Mouse (Mus musculus): ENCODE results near the gene Apbb2.
A peak's percentile ranks its signal among the peaks of the same experiment; 100 is the strongest.

DNA sequence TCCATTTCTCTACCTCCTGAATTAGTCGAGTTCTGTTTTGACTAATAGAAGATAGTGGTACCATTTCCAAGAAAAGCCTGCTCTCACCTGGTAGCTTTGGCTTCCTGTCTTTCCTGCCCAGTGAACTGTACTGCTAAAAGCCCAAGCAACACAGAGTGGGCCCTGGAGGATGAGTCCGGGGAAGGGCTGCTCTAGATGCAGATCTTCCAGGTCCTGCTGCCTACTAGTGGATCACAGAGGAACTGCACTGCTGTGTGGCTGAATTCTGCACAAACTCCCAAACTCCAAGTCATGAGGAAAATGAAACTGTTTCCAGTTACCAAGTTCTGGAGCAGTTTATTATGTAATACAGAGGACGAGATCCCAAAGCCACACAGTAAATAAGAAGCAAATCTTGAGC is 232.9 kb downstream of the Apbb2 start:
- TF ChIP-seq CTCF (IDR thresholded peaks at IDR 0.05; ENCODE audit: borderline replicate concordance, insufficient read depth, low read depth, low read length) = peak; percentile 71
- TF ChIP-seq POLR2A (IDR thresholded peaks at IDR 0.05; ENCODE audit: borderline replicate concordance, insufficient read depth, low read length) = no peak
